Mouse (Mus musculus) midbrain, embryonic 15.5 days (tissue): ENCODE results near the gene Rab9. TPM values are rescaled to one million over a fixed set of nuclear protein-coding genes. Genes with fewer than 3 reads are reported as not detected.

Source experiments
- ATAC-seq: fragments of 200-750 bp; cut with Nextera tagmentation; replicated peaks from 2 replicates; pipeline ENCODE4 v1.8.0; 2017; ENCODE audit warnings: moderate TSS enrichment
- H3K27ac ChIP-seq: fragments of 300-500 bp; sonication (generic); 2 replicates; pipeline ENCODE4 v1.5.1; 2015; ENCODE audit warnings: mild to moderate bottlenecking, inconsistent platforms
- H3K27me3 ChIP-seq: fragments of 300-500 bp; sonication (generic); replicated peaks from 2 replicates; pipeline ENCODE4 v1.6.1; 2015; ENCODE audit warnings: inconsistent platforms
- H3K36me3 ChIP-seq: fragments of 300-500 bp; sonication (generic); replicated peaks from 2 replicates; pipeline ENCODE4 v1.6.1; 2015; ENCODE audit warnings: inconsistent platforms
- H3K4me1 ChIP-seq: fragments of 300-500 bp; sonication (generic); 2 replicates; pipeline ENCODE4 v1.6.1; 2015; ENCODE audit warnings: inconsistent platforms
- H3K4me2 ChIP-seq: fragments of 300-500 bp; sonication (generic); 2 replicates; pipeline ENCODE4 v1.6.1; 2015; ENCODE audit warnings: inconsistent platforms, mild to moderate bottlenecking, moderate library complexity
- H3K4me3 ChIP-seq: fragments of 300-500 bp; sonication (generic); 2 replicates; pipeline ENCODE4 v1.5.1; 2015; ENCODE audit warnings: mild to moderate bottlenecking, inconsistent platforms
- H3K9ac ChIP-seq: fragments of 300-500 bp; sonication (generic); 2 replicates; pipeline ENCODE4 v1.6.1; 2015; ENCODE audit warnings: mild to moderate bottlenecking, inconsistent platforms
- H3K9me3 ChIP-seq: fragments of 300-500 bp; sonication (generic); 2 replicates; pipeline ENCODE4 v1.6.1; 2016; ENCODE audit warnings: inconsistent platforms
- WGBS: fragments of 180-500 bp; shearing (Covaris S2); methylation state at CpG from one replicate; pipeline ENCODE4 v1.1.7; 2015; ENCODE audit warnings: mixed read lengths; 5-methylcytosine and 5-hydroxymethylcytosine counted together
- polyA plus RNA-seq: library from polyadenylated mRNA; unstranded; fragments of >200 nt; fragmentation: Nextera tagmentation; extraction: Ambion mirVana; gene quantifications from 2 replicates; pipeline ENCODE4 v1.2.1, GENCODE M21; 2015

Rab9 gene
- polyA plus RNA-seq, 1 experiment from 2014 or later, result 37.0 TPM

- no peak overlapping the region for H3K4me3 ChIP-seq
- H3K27ac ChIP-seq, result no peak overlapping the region
- no peak overlapping the region for H3K9ac ChIP-seq
- H3K27me3 ChIP-seq, result no peaks in the 10 kb centered on the region
- no peaks in the 10 kb centered on the region for H3K4me1 ChIP-seq
- H3K4me2 ChIP-seq, result no peak overlapping the region
- ATAC-seq, result no peak
- WGBS, result 83% methylated on average over 1 of the region's 1 CpGs
- no peaks in the 10 kb centered on the region for H3K9me3 ChIP-seq
- H3K36me3 ChIP-seq, result no peaks in the 10 kb centered on the region
Measured at GRCm38 (mm10) chrX:166499496-166500190, 20.0 kb upstream of the Rab9 start.

- H3K27me3 ChIP-seq, result no peaks in the 10 kb centered on the region
- 58% methylated on average over 4 of the region's 4 CpGs for WGBS
- H3K4me1 ChIP-seq, result no peaks in the 10 kb centered on the region
- no peak overlapping the region for H3K4me3 ChIP-seq
- H3K36me3 ChIP-seq, result no peaks in the 10 kb centered on the region
- no peaks in the 10 kb centered on the region for H3K9me3 ChIP-seq
- H3K4me2 ChIP-seq, result no peak overlapping the region
- H3K27ac ChIP-seq, result no peak overlapping the region
- H3K9ac ChIP-seq, result no peak overlapping the region
- ATAC-seq, result no peak
Measured at GRCm38 (mm10) chrX:166497771-166498170, 18.1 kb upstream of the Rab9 start.

- Histone ChIP-seq H3K4me1 (no peaks in the 10 kb centered on the region), H3K4me3 (no peak overlapping the region)
- 96% methylated on average over 2 of the region's 2 CpGs for WGBS
Measured at GRCm38 (mm10) chrX:166495052-166495451, 15.4 kb upstream of the Rab9 start.

GRCm38 (mm10) chrX:166478631-166479364 lies 869 bp downstream of the Rab9 start:
- Histone ChIP-seq H3K4me2 (peak overlapping the region; percentile 57), H3K27me3 (no peaks in the 10 kb centered on the region), H3K9me3 (no peaks in the 10 kb centered on the region), H3K4me3 (peak overlapping the region; percentile 47), H3K4me1 (peaks cover 8% of the 10 kb centered on the region), H3K9ac (peak overlapping the region; percentile 50), H3K36me3 (no peaks in the 10 kb centered on the region), H3K27ac (peak overlapping the region; percentile 76)
- peak; percentile 70 for ATAC-seq
- 18% methylated on average over 28 of the region's 28 CpGs for WGBS

More at GRCm38 (mm10) chrX:166495052-166495451, 15.4 kb upstream of the Rab9 start:
- ATAC-seq, result no peak
- Histone ChIP-seq H3K9me3 (no peaks in the 10 kb centered on the region), H3K27ac (no peak overlapping the region), H3K36me3 (no peaks in the 10 kb centered on the region), H3K4me2 (no peak overlapping the region), H3K27me3 (no peaks in the 10 kb centered on the region), H3K9ac (no peak overlapping the region)

DNA sequence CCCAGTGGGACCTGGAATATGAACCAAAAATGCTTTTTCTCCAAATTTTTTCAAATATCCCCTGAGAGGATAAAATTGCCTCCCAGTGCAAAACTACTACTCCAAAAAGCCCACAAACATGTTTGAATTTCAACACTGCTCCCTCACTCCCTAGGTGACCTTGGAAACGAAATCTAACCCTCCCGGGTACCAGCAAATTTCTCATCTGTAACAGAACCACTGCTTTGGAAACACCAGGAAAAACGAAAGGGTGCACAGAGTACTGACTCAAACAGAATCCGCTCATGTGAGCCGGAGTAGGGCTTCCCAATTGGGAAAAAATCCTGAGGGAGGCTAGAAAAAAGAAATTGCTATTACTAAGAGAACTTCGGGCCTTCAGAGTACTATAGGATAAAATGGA lies 2.3 kb downstream of the Rab9 start:
- H3K4me2 ChIP-seq, result peak overlapping the region; percentile 57
- no peak overlapping the region for H3K9ac ChIP-seq
- 64% methylated on average over 6 of the region's 6 CpGs for WGBS
- no peak overlapping the region for H3K27ac ChIP-seq
- ATAC-seq, result no peak
- no peaks in the 10 kb centered on the region for H3K27me3 ChIP-seq
- H3K36me3 ChIP-seq, result no peaks in the 10 kb centered on the region
- H3K4me3 ChIP-seq, result no peak overlapping the region
- H3K9me3 ChIP-seq, result no peaks in the 10 kb centered on the region
- H3K4me1 ChIP-seq, result peaks cover 8% of the 10 kb centered on the region

DNA sequence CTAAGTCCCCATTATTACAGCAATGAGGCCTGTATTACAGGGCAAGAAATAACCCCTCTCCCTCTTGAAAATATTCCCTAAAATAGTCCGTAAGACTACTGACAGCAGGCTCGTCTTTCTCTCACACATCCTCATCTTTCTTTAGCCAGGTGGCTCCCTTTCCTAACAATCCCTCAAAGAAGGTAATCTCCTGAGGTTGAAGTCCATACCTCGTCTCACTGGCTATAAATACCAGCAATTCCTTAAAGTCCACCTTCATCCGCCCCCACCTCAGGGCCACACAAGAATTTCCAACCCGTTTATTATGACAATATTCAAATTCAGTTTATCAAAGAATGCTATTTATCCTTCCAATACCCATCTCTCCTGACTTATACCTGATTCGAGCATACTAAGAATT lies 7.1 kb downstream of the Rab9 start:
- Histone ChIP-seq H3K27ac (no peak overlapping the region), H3K27me3 (0 out of 2 replicates have a peak, but pooled peaks cover 3% of the 10 kb centered on the region), H3K9me3 (no peaks in the 10 kb centered on the region), H3K9ac (no peak overlapping the region), H3K4me3 (no peak overlapping the region), H3K36me3 (no peaks in the 10 kb centered on the region), H3K4me2 (no peak overlapping the region), H3K4me1 (peaks cover 4% of the 10 kb centered on the region)
- no peak for ATAC-seq
- WGBS, result 84% methylated on average over 6 of the region's 6 CpGs

DNA sequence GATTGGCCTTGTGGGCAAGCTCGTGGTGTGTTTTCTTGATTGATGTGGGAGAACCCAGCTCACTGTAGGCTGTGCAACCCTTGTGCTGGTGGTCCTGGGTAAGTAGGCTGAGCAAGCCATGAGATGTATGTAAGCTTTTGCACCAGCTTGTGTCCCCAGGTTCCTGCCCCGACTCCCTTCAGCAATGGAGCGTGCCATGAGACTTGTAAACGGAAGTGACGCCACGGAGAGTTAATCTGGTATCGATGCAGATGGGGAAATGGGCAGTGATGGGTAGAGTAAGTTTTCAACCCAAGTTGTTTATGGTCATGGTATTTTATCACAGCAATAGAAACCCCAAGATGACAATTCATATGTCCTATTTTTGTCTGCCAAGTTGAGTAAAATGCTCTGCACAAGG lies 11.3 kb downstream of the Rab9 start:
- H3K9me3 ChIP-seq, result no peaks in the 10 kb centered on the region
- H3K4me3 ChIP-seq, result no peak overlapping the region
- H3K9ac ChIP-seq, result no peak overlapping the region
- no peaks in the 10 kb centered on the region for H3K4me1 ChIP-seq
- 0 out of 2 replicates have a peak, but pooled peaks cover 3% of the 10 kb centered on the region for H3K27me3 ChIP-seq
- no peak for ATAC-seq
- no peaks in the 10 kb centered on the region for H3K36me3 ChIP-seq
- no peak overlapping the region for H3K27ac ChIP-seq
- 95% methylated on average over 7 of the region's 7 CpGs for WGBS
- H3K4me2 ChIP-seq, result no peak overlapping the region

GRCm38 (mm10) chrX:166455525-166455924 lies 24.1 kb downstream of the Rab9 start:
- H3K9me3 ChIP-seq, result no peaks in the 10 kb centered on the region
- no peaks in the 10 kb centered on the region for H3K4me1 ChIP-seq
- H3K9ac ChIP-seq, result no peak overlapping the region
- ATAC-seq, result no peak
- H3K36me3 ChIP-seq, result no peaks in the 10 kb centered on the region
- H3K27ac ChIP-seq, result no peak overlapping the region
- H3K4me3 ChIP-seq, result no peak overlapping the region
- H3K27me3 ChIP-seq, result no peaks in the 10 kb centered on the region
- 79% methylated on average over 1 of the region's 1 CpGs for WGBS
- no peak overlapping the region for H3K4me2 ChIP-seq

DNA sequence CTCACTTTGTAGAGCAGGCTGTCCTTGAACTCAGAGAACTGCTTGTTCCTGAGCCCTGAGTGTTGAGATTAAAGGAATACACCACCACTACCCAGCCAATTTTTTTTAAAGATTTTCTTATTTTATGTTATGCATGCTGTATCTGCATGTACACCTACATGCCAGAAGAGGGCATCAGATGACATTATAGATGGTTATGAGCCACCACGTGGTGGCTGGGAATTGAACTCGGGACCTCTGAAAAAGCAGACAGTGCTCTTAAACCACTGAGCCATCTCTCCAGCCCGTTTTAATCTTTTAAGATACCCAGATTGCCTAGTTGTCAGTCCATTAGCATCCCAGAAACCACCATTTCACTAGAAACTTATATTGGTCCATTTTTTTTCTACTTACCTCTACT lies 25.3 kb downstream of the Rab9 start:
- no peak for ATAC-seq
- H3K9ac ChIP-seq, result no peak overlapping the region

DNA sequence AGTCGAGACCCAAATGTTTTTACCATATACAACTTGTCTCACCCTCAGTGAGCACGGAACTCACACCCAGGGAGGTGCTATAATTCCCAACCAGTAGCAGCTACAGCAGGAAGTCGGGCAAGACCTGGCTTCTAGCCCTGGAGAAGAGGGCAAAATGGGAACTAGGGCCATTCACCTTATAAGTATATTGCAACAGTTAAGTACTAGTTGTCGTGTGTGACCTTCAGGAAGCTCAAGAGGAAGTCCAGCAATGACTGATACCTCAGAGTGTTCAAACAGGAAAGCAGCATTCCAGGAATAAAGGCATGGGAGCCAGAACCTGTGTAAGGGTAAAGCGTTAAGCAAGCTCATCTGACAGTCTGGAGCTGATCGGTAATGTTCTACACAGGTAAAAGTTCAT lies 26.1 kb downstream of the Rab9 start:
- H3K4me3 ChIP-seq, result no peak overlapping the region
- no peaks in the 10 kb centered on the region for H3K36me3 ChIP-seq
- 82% methylated on average over 6 of the region's 6 CpGs for WGBS
- no peak for ATAC-seq
- H3K27me3 ChIP-seq, result no peaks in the 10 kb centered on the region
- no peak overlapping the region for H3K4me2 ChIP-seq
- H3K27ac ChIP-seq, result no peak overlapping the region
- no peaks in the 10 kb centered on the region for H3K4me1 ChIP-seq
- H3K9ac ChIP-seq, result no peak overlapping the region
- H3K9me3 ChIP-seq, result no peaks in the 10 kb centered on the region

More for the DNA sequence above, 25.3 kb downstream of the Rab9 start:
- Histone ChIP-seq H3K9me3 (no peaks in the 10 kb centered on the region), H3K4me1 (no peaks in the 10 kb centered on the region), H3K27me3 (no peaks in the 10 kb centered on the region), H3K36me3 (no peaks in the 10 kb centered on the region), H3K4me2 (no peak overlapping the region), H3K27ac (no peak overlapping the region), H3K4me3 (no peak overlapping the region)
- WGBS, result 70% methylated on average over 3 of the region's 3 CpGs

DNA sequence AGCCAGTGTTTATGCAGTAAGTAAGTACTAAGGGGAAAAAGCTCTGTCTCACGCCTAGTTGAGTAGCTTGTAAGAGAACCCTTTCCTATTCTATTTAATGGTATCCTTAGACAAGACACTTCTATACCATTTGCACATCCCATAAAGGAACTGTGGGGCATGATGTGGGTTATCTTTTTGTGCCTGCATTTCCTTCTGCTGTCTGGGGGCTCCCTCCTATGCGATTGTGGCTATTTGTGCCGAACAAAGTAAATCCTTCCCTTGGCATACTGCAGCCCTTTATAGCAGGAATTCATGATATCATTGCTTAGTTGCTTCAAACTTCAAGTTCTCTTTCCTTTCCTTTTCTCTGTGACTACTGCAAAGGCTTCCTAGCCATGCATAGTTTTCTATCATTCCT lies 35.1 kb downstream of the Rab9 start:
- no peak overlapping the region for H3K4me3 ChIP-seq
- no peak overlapping the region for H3K4me2 ChIP-seq
- no peak overlapping the region for H3K9ac ChIP-seq
- H3K36me3 ChIP-seq, result no peaks in the 10 kb centered on the region
- 78% methylated on average over 3 of the region's 3 CpGs for WGBS
- no peaks in the 10 kb centered on the region for H3K9me3 ChIP-seq
- H3K27me3 ChIP-seq, result 0 out of 2 replicates have a peak, but pooled peaks cover 4% of the 10 kb centered on the region
- no peak overlapping the region for H3K27ac ChIP-seq
- peaks cover 5% of the 10 kb centered on the region for H3K4me1 ChIP-seq
- ATAC-seq, result no peak

- WGBS, result 21% methylated on average over 39 of the region's 44 CpGs
Measured at GRCm38 (mm10) chrX:166440616-166441063, 39.0 kb downstream of the Rab9 start, which contains the start of gene Ofd1. TSS of gene Ofd1 (minus strand) at chrX:166440704.

More at GRCm38 (mm10) chrX:166440616-166441063, 39.0 kb downstream of the Rab9 start, which contains the start of gene Ofd1:
- H3K27me3 ChIP-seq, result 0 out of 2 replicates have a peak, but pooled peaks cover 7% of the 10 kb centered on the region
- peak within 1 kb of the TSS; percentile 77 for H3K9ac ChIP-seq
- H3K4me2 ChIP-seq, result peak within 1 kb of the TSS; percentile 54
- no peaks in the 10 kb centered on the region for H3K36me3 ChIP-seq
- peak within 1 kb of the TSS; percentile 90 for H3K27ac ChIP-seq
- peaks cover 8% of the 10 kb centered on the region for H3K4me1 ChIP-seq
- peak within 1 kb of the TSS; percentile 66 for H3K4me3 ChIP-seq
- peak; percentile 99 for ATAC-seq
- no peaks in the 10 kb centered on the region for H3K9me3 ChIP-seq
